Mouse (Mus musculus) brain, adult 2 months (tissue): ENCODE data around the gene Sept9.

Experiments used
- DNase-seq: peaks from one replicate; pipeline ENCODE4 v3.0.0; 2011; ENCODE audit warnings: low read depth, low spot score

Sept9 gene

GRCm38 (mm10) chr11:117221182-117221581 lies 21.7 kb downstream of the Sept9 start:
- no peak for DNase-seq

- no peak for DNase-seq
Measured at GRCm38 (mm10) chr11:117222899-117223298, 23.4 kb downstream of the Sept9 start.

DNA sequence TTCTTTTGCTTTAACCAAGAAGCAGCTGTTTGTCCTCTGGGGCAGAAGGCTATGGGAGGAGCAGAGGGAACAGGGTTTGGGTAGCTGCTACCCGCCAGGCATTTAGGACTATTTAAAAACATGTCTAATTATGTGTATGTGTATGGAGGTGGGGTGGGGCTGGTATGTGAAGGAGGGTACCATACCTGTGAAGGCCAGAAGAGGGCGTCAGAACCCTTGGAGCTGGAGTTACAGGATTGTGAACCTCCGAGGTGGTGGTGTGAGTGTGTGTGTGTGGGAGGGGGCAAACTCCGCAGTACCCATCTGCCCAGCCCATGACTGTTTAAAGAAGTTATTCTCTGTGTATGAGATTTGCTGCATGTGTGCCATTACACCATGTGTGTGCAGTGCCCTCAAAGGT lies 25.3 kb downstream of the Sept9 start:
- DNase-seq: no peak

DNA sequence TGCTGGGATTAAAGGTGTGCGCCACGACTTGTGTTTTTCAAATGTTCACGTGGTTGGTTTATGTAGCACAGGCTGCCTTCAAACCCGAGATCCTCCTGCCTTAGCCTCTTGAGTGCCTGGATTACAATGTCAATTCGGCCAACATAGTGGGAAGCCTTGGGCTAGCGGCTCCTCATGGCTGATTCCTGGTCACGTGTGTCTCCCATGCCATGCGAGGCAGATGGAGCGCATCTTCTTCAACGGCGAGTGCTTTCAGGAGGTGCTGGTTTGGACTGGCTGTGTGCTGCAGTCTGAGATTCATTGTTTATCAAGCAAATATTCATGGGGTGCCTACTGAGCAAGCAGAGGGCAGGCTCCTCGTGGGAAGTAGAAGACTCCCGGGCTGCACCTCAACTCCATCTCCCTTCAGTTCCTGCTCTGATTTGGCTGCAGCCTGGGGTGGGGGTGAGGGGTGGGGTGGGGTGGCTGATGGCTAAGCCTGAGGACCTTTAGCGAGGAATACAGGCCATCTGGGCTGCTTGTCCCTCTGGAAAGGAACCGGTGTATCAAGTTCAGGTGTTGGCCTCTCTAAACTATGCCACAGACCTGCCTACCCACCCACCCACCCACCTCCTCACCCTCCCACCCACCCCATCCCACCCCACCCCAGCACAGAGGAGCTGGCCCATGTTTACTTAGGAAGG lies 26.2 kb downstream of the Sept9 start:
- DNase-seq: no peak

DNA sequence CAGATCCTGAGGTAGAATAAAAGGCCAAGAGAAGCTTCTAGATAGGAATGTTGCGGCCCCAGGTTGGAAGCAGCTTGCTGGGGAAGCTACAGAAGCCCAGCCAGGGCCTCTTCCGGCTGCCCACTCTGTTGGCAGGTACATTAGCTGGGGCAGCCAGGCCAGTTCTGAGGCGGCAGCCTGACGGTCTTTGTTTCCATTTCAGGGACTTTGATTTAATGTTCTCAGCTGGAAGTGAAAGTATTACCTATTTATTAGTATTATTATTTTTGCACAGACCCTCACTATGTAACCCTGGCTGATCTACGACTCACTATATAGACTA lies 26.7 kb downstream of the Sept9 start:
- peak; percentile 29 for DNase-seq

- DNase-seq: peak; percentile 72
Measured at GRCm38 (mm10) chr11:117228139-117228538, 28.7 kb downstream of the Sept9 start.

GRCm38 (mm10) chr11:117231551-117231950 lies 32.1 kb downstream of the Sept9 start:
- peak; percentile 70 for DNase-seq

- DNase-seq: no peak
Measured at GRCm38 (mm10) chr11:117232032-117232431, 32.6 kb downstream of the Sept9 start.

DNA sequence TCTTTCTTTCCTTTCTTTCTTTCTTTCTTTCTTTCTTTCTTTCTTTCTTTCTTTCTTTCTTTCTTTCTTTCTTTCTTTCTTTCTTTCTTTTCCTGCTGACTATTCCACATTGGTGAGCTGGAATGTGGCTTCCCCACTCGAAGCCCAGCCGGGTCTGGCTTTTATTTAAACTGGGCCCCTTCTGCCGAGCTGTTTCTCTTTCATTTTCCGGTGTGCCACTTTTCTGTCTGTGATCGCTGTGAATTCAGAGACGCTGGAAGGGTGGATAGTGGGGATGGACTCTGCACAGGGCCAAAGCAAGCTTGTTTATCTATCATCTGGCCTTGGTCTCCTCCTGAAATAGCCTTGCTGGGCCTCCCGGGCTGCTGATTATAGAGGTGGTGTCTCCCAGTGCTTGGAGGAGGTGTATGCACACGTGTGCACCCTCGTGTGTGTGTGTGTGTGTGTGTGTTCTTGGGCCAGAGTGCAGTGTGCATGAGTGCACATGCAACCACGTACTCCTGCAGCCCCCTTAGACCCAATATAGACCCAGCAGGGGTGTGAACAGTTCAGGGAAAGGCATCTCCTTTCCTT lies 33.5 kb downstream of the Sept9 start:
- DNase-seq: no peak

- DNase-seq: no peak
Measured at GRCm38 (mm10) chr11:117233818-117234217, 34.4 kb downstream of the Sept9 start.

DNA sequence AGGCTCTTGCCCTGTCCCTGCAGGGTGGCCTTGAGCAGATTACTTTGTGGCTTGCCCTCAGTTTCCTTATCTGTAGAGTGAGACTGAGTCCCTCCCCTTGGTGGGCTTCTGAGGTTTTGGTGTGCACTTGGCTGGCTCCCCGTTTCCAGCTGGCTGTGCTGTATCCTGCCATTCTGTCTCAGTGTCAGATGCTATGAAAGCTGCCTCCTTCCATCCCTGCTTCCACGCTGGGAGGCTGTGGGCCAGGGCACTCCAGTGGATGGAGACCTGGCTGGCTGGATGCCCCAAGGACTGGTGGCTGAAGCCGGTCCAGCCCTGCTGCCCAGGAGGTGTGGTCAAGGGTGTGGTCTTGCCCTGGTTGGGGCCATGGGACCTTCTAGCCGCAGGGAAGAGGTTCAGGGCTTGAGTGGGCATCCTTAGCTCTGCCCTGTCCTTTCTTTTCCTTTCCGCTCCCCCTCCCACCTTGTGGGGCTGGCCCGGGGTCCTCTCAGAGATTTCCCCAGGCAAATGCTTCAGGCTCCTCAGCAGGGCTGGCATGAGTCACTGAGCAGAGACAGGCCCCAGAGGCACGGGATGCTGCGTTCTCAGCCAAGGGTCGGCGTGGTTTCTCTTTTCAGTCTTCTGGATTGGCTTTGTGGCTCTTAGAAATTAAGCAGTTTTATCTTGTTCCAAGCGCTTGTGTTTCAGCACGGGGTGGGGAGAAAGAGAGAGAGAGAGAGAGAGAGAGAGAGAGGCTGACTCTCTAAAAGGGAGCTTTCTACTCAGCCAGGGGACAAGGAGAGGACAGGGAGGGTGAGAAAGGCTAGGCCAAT lies 35.8 kb downstream of the Sept9 start:
- DNase-seq: peak; percentile 41

DNA sequence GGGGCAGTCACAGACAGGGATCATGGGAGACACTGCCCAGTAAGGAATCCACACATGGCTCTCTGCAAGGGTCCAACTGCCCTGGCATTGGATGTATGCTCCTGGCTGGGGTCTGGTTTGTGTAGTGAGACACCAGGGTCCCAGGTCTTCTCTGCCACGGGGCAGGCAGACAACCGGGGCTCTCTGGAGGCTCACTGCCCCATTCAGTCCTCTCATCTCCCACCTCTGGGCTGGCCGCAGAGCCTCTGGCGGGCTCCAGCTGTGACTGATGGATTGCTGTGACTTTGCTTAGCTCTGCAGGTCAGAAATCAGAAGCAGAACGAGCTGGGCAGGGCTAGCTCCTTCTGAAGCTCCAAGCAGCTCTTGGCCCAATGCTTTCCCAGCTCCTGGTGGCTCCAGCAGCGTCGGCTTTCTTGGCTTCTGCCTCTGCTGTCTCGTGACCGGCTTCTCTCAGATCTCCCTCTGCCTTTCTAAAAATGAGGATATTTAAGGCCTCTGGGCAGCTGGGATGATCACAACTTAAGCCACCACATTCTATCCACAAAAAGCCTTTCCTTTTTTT lies 36.5 kb downstream of the Sept9 start:
- DNase-seq: peak; percentile 71

DNA sequence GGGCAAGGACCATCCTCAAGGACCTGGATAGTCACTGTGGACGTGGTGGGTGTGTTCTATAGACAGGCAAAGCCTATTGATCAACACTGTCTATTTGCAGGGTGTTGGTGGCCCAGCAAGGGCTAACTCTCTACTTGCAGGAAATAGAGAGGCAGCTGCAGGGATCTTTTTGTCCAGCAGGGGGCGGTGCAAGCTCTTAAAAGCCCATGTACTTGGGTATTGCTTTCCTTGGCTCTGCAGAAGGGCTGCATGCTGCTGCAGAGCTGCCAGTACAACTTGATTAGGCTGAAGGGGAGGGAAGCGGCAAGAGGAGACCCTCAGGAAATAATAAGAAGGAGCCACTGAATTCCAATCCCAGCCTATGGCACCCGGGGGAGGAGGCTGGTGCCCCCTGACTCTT lies 38.7 kb downstream of the Sept9 start:
- peak; percentile 92 for DNase-seq

GRCm38 (mm10) chr11:117239617-117240016 lies 40.2 kb downstream of the Sept9 start:
- DNase-seq: peak; percentile 70

DNA sequence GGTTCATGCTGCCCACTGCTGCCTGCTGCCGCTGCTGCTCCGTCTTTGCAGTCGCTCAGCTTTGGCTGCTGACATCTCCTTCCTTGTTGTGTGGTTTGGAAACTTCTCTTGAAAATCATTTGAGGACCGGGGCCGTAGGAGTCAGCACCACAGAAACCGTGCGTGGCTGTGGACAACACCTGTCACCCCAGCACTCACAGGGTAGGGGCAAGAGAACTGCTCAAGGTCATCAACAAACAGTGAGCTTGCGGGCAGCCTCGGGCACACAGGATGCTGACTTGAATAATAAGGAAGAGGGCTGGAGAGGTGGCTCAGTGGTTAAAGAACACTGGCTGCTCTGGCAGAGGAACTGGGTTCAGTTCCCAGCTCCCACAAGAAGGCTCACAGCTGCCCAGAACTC lies 40.9 kb downstream of the Sept9 start:
- no peak for DNase-seq

- DNase-seq: no peak
Measured at GRCm38 (mm10) chr11:117240861-117241738, 41.6 kb downstream of the Sept9 start.

- DNase-seq: no peak
Measured at GRCm38 (mm10) chr11:117242339-117243084, 43.1 kb downstream of the Sept9 start.

GRCm38 (mm10) chr11:117243536-117244290 lies 44.3 kb downstream of the Sept9 start:
- DNase-seq: no peak

DNA sequence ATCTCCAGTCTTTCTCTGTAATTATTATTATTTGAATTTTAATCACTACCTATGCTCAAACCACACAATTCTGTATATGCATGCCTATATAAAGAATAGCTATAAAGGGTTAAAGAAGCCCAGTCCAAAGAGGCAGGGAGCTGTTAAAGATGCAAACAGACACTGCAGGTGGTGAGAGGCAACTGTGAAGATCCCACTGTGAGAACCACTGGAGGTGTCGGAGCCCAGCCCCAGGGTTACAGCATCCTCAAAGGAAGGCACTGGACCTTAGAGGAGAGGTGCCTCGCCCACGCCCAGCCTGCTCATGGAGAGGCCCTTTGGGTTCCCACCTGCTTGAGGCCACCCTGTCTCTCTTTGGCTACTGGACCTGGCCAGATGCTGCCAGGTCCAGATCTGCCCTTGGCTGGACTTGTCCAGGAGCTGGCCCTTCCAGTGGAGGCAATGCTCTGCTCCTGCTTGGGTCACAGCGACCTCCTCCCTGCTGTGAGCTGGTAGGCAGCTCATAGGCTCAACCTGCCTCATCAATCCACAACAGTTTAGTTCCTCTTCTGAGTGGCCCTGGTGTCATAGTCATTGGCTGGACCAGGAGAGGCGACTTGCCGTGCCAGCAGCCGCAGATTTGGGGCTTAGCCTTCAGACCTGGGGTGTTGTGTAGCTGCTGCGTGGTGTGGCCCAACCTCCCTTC lies 45.7 kb downstream of the Sept9 start:
- no peak for DNase-seq

DNA sequence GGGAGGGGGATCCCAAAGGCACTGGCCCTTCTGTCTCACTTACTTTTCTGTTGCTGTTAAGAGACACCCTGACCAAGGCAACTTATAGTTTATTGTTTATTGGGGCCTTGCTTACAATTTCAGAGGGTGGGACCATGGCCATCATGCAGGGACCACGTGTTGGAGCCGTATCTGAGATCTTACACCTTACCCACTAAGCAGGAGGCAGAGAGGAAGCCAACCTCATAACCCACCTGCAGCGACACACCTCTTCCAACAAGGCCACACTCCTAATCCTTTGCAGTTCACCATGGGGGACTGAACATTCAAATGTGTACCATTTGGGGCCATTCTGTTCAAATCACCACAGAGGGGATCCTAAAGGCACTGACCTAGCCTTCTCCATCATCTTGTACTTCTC lies 46.4 kb downstream of the Sept9 start:
- DNase-seq: no peak
